Mouse (Mus musculus): ENCODE measurements around the gene Camk1g. TPM values are rescaled to one million over a fixed set of nuclear protein-coding genes. Genes with fewer than 3 reads are reported as not detected.
A peak's percentile ranks its signal among the peaks of the same experiment; 100 is the strongest.

Gene Camk1g
- polyA plus RNA-seq, 1 experiment from 2014 or later: 0.59 TPM

DNA sequence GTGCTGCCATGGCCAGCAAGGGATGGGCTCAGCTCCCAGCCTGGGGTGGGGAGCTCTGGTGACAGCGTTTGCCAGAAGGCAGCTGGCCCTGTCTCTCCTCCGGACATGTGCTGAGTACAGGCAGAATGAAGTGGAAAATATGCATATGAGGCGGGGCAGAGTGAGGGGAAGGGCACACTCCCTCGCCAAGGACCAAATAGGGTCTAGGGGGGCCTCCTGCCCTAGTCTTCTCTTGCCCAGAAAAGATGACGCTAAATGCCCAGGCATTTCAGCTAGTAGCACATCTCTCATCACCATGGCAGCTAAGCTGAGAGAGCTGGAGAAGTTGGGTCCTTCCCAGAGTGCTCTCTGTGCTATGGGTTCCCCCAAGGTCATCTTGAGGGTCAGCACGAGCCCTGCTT lies 52.9 kb downstream of the Camk1g start:
- Histone ChIP-seq H3K4me3 (replicated peaks) (no peak overlapping the region), H3K9me3 (replicated peaks) (no peaks in the 10 kb centered on the region), H3K4me2 (no peak overlapping the region), H3K4me1 (replicated peaks) (no peaks in the 10 kb centered on the region; the same call in 1 of the 2 replicates), H3K27ac (no peak overlapping the region), H3K27me3 (no peaks in the 10 kb centered on the region), H3K9ac (no peak overlapping the region), H3K36me3 (no peaks in the 10 kb centered on the region)
- WGBS (ENCODE audit: insufficient replicate concordance): 40% methylated on average over 6 of the region's 6 CpGs
- DNase-seq: no peak
- no peak for ATAC-seq (ENCODE audit: low read depth)

DNA sequence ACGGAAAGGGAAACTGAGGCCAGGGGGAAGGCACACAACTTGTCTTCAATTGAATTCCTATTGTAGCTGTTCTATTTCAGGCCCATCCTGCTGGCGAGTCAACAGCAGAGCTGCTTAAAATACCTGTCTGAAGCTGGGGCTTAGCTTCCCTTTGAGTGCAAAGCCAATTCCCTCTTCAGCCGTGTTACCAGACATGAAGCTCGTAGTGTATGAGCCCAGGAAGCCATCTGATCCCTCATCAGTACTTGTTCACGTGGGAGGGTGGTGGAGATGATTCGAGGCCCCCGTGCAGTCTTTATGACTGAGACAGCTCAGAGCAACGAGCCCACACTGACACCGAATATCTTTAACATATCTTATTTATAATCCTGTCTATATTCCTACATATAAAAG lies 53.7 kb downstream of the Camk1g start:
- no peak overlapping the region for H3K4me3 ChIP-seq (replicated peaks)
- H3K36me3 ChIP-seq: no peaks in the 10 kb centered on the region
- DNase-seq: no peak
- 60% methylated on average over 9 of the region's 9 CpGs for WGBS (ENCODE audit: insufficient replicate concordance)
- H3K4me1 ChIP-seq (replicated peaks): peaks cover 5% of the 10 kb centered on the region
- no peaks in the 10 kb centered on the region for H3K27me3 ChIP-seq
- ATAC-seq (ENCODE audit: low read depth): no peak
- H3K9me3 ChIP-seq (replicated peaks): no peaks in the 10 kb centered on the region
- no peak overlapping the region for H3K27ac ChIP-seq
- H3K4me2 ChIP-seq: no peak overlapping the region
- H3K9ac ChIP-seq: no peak overlapping the region

DNA sequence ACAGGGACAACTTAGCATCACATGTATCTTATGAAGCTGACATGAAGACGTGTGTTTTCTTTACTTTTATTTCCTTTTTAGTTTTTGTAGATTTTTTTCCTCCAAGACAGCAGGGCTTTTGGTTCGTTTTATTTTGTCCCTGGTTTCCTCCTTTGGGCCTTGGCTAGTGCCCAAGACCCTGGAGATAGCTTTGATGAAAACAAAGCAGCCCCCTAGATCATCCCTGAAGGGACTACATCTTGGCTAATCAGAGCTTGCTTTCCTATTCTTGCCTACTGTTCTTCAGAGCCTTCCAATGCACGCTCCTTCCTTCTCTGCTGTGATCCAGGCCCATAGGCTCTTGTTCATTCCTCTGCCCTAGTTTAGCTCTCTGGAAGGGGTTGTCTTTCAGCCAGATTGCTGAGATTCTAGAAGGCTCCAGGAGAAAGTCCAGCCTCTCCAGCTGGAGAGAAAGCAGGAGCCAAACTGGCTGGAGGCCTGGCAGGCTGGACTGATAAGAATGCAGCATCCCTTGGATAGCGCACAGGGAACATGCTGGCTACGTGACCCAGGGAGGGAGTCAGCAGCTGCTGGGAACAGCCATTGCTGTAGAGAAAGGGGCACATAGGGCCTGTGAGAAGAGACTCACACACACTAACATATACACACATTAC lies 54.3 kb downstream of the Camk1g start:
- H3K9me3 ChIP-seq (replicated peaks): no peaks in the 10 kb centered on the region
- ATAC-seq (ENCODE audit: low read depth) (no peak), DNase-seq (no peak)
- H3K4me3 ChIP-seq (replicated peaks): no peak overlapping the region
- no peak overlapping the region for H3K4me2 ChIP-seq
- no peaks in the 10 kb centered on the region for H3K27me3 ChIP-seq
- no peak overlapping the region for H3K9ac ChIP-seq
- H3K27ac ChIP-seq: no peak overlapping the region
- no peaks in the 10 kb centered on the region for H3K36me3 ChIP-seq
- 61% methylated on average over 5 of the region's 5 CpGs for WGBS (ENCODE audit: insufficient replicate concordance)
- H3K4me1 ChIP-seq (replicated peaks): peaks cover 5% of the 10 kb centered on the region

DNA sequence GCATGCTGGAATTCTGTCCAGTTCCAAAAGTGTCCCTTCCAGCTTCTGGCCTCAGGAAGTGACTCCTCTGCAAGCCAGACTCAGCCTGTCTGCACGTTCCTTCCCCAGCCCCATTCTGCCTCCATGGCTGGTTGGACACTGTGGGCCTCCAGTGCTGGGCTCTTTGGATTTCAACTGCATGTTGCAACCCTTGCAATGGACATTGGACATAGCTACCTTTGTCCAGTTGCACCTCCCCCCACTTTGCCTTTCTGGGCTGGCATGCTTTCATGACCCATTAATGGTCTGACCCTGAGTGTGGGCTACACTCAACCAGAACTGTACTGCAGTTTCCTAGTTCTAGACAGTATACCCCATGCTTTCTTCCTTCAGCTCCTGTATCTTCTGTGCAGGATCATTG lies 58.5 kb downstream of the Camk1g start:
- no peaks in the 10 kb centered on the region for H3K36me3 ChIP-seq
- H3K4me1 ChIP-seq (replicated peaks): peaks cover 16% of the 10 kb centered on the region
- no peak overlapping the region for H3K4me3 ChIP-seq (replicated peaks)
- ATAC-seq (ENCODE audit: low read depth): peak; percentile 76
- H3K9me3 ChIP-seq (replicated peaks): no peaks in the 10 kb centered on the region
- peak overlapping the region; percentile 66 for H3K27ac ChIP-seq
- no peaks in the 10 kb centered on the region for H3K27me3 ChIP-seq
- no peak overlapping the region for H3K9ac ChIP-seq
- 46% methylated on average over 1 of the region's 1 CpGs for WGBS (ENCODE audit: insufficient replicate concordance)
- DNase-seq: no peak
- no peak overlapping the region for H3K4me2 ChIP-seq

DNA sequence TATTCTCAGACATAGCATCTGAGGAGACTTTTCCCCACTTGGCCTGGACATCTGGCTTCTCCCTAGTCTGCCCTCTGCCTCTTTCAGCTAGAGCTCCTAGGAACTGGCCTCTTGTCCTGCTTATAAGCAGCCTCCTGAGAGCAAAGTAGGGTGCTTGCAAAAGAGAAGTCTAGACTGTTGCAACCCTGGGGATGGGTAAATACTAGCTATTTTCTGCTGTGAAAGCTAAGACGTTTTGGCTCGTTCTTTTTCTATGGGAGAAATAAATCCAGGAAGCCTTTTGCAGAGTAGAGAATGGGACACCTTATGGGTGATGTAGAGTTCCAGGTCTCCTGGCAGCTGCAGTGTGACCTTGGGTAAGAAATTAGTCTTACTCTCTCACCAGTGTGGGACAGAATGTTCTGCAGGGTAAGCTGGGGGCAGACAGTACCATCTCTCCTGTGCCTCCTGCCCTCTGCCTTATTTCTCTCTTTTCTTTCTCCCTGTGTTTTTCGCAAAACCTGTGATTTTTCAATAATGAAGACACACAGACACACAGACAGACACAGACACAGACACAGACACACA lies 59.5 kb downstream of the Camk1g start:
- Histone ChIP-seq H3K9ac (no peak overlapping the region), H3K9me3 (replicated peaks) (no peaks in the 10 kb centered on the region), H3K27me3 (no peaks in the 10 kb centered on the region), H3K4me1 (replicated peaks) (peaks cover 16% of the 10 kb centered on the region), H3K4me2 (no peak overlapping the region), H3K27ac (no peak overlapping the region), H3K36me3 (no peaks in the 10 kb centered on the region), H3K4me3 (replicated peaks) (no peak overlapping the region)
- 55% methylated on average over 3 of the region's 3 CpGs for WGBS (ENCODE audit: insufficient replicate concordance)
- DNase-seq (no peak), ATAC-seq (ENCODE audit: low read depth) (no peak)

DNA sequence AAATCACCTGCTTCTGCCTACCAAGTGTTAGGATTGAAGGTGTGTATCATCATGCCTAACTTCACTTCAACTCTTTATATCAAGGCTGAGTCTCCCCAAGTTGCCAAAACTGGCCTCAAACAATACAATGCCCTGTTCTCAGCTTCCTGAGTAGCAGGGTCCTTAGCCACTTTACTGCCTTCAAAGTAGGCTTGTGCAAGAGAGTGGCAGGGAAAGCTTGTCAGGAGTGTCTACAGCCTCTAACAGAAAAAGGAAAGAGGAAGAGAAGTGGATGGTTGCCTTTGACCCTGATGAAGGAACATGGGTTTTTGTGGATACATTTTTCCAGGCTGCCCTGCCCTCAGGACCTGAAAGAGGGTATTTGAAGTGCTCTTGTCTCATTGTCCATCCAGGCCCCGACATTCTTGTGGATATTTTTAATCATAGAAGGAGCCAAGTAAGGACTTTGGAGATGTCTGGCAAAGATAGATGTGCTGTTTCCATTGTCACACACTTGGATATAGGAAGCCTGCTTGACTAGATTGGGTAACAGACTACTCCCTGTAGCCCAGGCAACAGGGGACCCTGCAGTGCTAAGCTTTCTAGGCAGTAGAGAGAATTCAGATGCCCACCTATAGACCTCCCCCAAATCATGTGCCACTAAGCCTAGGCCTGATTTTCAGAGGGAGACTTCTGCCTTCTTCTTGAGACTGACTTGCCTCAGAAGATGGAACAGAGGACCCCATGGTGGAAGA lies 60.1 kb downstream of the Camk1g start:
- H3K4me2 ChIP-seq: no peak overlapping the region
- ATAC-seq (ENCODE audit: low read depth): no peak
- no peak overlapping the region for H3K27ac ChIP-seq

DNA sequence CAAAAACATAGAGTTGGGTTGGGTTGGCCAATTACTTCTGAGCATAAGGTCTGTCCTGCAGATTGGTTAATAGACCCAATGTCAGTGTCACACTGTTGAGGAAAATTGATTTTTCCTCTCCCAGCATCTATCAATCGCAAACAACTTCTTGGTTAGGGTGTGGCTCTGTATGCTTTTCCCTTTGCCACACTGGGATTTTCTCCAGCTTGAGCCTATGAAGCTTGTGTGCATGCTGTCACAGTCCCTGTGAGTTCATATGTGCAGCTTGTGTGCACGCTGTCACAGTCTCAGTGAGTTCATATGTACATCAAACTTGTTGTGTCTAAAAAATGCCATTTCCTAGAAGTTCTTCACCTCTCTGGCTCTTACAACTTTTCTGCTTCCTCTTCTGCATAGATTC lies 63.3 kb downstream of the Camk1g start:
- WGBS (ENCODE audit: insufficient replicate concordance): 68% methylated on average over 2 of the region's 2 CpGs
- no peak for DNase-seq
- ATAC-seq (ENCODE audit: low read depth): no peak
- Histone ChIP-seq H3K9ac (no peak overlapping the region), H3K27ac (no peak overlapping the region), H3K4me3 (replicated peaks) (no peak overlapping the region), H3K36me3 (no peaks in the 10 kb centered on the region), H3K4me1 (replicated peaks) (peaks cover 13% of the 10 kb centered on the region), H3K27me3 (no peaks in the 10 kb centered on the region), H3K9me3 (replicated peaks) (no peaks in the 10 kb centered on the region), H3K4me2 (no peak overlapping the region)

More for the DNA sequence above, 60.1 kb downstream of the Camk1g start:
- no peak for DNase-seq
- Histone ChIP-seq H3K36me3 (no peaks in the 10 kb centered on the region), H3K9me3 (replicated peaks) (no peaks in the 10 kb centered on the region), H3K4me3 (replicated peaks) (no peak overlapping the region), H3K4me1 (replicated peaks) (peaks cover 16% of the 10 kb centered on the region), H3K9ac (no peak overlapping the region), H3K27me3 (no peaks in the 10 kb centered on the region)
- WGBS (ENCODE audit: insufficient replicate concordance): 28% methylated on average over 1 of the region's 1 CpGs

DNA sequence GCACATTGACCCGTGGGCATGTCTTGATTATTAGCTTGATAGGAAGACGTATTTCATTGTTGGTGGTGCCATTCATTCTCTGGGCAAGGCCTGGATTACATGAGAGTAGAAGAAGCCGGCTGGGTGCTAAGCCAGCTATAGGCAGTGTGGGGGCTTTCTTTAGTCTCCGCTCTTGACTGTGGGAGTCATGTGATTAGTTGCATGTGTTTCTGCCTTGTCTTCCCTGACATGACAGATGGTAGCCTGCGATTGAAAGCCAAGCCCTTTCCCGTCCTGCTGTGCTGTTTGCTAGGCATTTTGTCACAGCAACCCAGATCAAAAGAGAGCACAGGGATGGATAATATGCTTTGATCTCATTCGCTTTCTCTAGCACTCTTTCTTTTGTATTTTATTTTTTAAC lies 64.7 kb downstream of the Camk1g start:
- ATAC-seq (ENCODE audit: low read depth) (no peak), DNase-seq (no peak)
- H3K4me2 ChIP-seq: no peak overlapping the region
- no peaks in the 10 kb centered on the region for H3K9me3 ChIP-seq (replicated peaks)
- no peak overlapping the region for H3K4me3 ChIP-seq (replicated peaks)
- no peaks in the 10 kb centered on the region for H3K27me3 ChIP-seq
- no peak overlapping the region for H3K9ac ChIP-seq
- H3K27ac ChIP-seq: no peak overlapping the region
- peaks cover 7% of the 10 kb centered on the region; the same call in 1 of the 2 replicates for H3K4me1 ChIP-seq (replicated peaks)
- 53% methylated on average over 7 of the region's 7 CpGs for WGBS (ENCODE audit: insufficient replicate concordance)
- H3K36me3 ChIP-seq: no peaks in the 10 kb centered on the region

DNA sequence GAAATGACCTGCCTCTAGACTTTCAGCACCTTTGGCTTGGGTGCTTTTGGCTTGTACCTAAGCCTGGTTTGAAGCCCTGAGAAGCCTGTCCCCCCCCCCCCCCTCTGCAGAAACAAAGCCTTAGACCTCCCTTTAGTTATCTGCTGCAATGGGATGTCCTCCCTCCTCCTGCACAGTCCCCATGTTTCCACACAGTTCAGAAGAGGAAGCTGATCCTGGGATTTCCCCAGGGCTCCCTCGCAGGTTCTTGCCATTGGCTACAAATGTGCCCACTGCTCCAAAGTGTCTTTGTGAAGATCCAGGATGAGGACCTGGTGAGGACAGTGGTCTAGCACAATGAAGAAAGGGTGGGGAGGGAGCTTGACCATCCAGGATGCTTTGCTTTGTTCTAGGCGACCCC lies 67.0 kb downstream of the Camk1g start:
- 50% methylated on average over 2 of the region's 2 CpGs for WGBS (ENCODE audit: insufficient replicate concordance)

DNA sequence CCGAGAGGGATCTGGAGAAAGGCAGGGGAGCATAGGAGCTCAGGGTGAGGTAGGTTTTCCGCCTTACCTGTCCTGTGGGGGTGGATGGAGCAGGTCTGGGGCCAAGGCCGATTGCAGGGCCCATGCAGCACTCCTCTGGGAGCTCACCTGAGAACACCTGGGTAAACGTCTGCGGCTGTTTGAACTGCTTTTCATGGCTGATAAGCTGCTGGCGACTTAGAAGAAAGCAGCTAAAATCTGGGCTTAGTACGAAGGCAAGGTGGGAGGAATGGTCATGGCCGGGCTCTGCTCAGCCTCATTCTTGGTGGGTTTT lies 68.0 kb downstream of the Camk1g start:
- Histone ChIP-seq H3K9ac (no peak overlapping the region), H3K4me2 (no peak overlapping the region), H3K27me3 (no peaks in the 10 kb centered on the region), H3K27ac (no peak overlapping the region), H3K4me3 (replicated peaks) (no peak overlapping the region), H3K9me3 (replicated peaks) (no peaks in the 10 kb centered on the region), H3K4me1 (replicated peaks) (0 out of 2 replicates have a peak, but pooled peaks cover 2% of the 10 kb centered on the region), H3K36me3 (no peaks in the 10 kb centered on the region)
- 46% methylated on average over 8 of the region's 8 CpGs for WGBS (ENCODE audit: insufficient replicate concordance)
- DNase-seq: no peak
- ATAC-seq (ENCODE audit: low read depth): no peak

More for the DNA sequence above, 67.0 kb downstream of the Camk1g start:
- H3K4me2 ChIP-seq: no peak overlapping the region
- DNase-seq: no peak
- ATAC-seq (ENCODE audit: low read depth): no peak
- no peaks in the 10 kb centered on the region for H3K27me3 ChIP-seq
- no peaks in the 10 kb centered on the region for H3K36me3 ChIP-seq
- no peak overlapping the region for H3K27ac ChIP-seq
- H3K9me3 ChIP-seq (replicated peaks): no peaks in the 10 kb centered on the region
- no peak overlapping the region for H3K4me3 ChIP-seq (replicated peaks)
- 0 out of 2 replicates have a peak, but pooled peaks cover 2% of the 10 kb centered on the region for H3K4me1 ChIP-seq (replicated peaks)
- no peak overlapping the region for H3K9ac ChIP-seq

DNA sequence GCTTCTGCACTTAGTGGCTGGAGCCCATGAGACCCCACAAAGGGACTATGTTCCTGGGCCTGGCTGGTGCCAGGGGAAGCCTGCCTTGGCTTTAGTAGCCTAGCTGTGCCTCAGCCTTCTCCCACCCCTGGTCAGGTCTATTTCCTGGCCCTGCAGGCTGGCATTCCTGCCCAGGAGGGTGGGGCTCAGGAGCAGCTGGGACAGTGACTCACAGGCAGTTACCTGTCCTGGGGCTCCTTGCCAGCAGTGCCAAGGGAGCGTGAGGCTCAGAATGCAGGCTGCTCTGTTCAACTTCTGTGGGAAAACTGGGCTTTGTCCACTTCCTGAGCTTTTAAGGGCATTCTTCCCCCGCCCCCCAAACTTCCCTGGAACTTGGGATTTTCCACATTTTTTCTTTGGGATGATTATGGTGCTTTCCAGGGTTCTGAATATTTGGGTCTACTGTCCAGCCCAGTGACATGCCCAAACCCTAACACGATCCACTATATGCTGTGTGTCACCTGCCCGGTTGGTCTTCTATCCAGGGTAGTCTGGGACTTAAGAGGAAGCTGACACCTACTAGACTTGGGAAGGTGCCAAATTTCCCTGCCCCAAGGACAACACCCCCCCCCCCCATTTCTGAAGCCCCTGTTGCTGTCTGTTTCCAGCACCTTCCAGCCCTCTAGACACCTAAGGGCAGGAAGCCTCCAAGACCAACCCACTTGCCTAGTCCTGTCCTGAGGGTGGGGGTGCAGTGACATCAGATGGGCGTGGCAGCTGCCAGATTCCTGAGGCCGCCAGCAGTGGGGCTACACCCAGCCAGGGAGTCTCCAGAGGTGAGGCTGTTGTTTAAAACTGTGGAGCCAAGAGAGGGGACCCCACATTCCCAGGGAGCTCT lies 68.6 kb downstream of the Camk1g start:
- Histone ChIP-seq H3K36me3 (no peaks in the 10 kb centered on the region), H3K27me3 (no peaks in the 10 kb centered on the region), H3K27ac (no peak overlapping the region), H3K9me3 (replicated peaks) (no peaks in the 10 kb centered on the region), H3K4me1 (replicated peaks) (0 out of 2 replicates have a peak, but pooled peaks cover 2% of the 10 kb centered on the region), H3K4me3 (replicated peaks) (no peak overlapping the region), H3K9ac (no peak overlapping the region), H3K4me2 (no peak overlapping the region)
- 51% methylated on average over 6 of the region's 6 CpGs for WGBS (ENCODE audit: insufficient replicate concordance)
- ATAC-seq (ENCODE audit: low read depth) (0 out of 2 replicates have a peak, but pooled peaks have one; percentile 25), DNase-seq (no peak)

Measured in liver, embryonic 13.5 days (tissue).